Mouse (Mus musculus) megakaryocyte, adult 5-6 weeks (primary cell): Measurements from ENCODE around the gene Amacr. TPM values are rescaled to one million over a fixed set of nuclear protein-coding genes. Genes with fewer than 3 reads are reported as not detected.
"Not testable (repeated sequence)": the region's sequence is repeated elsewhere in the genome, so short reads cannot be mapped to it uniquely, and the experiment has no call there.

Source experiments
- ATAC-seq: 2 replicates; pipeline ENCODE4 v1.8.0; 2016; ENCODE audit warnings: mild to moderate bottlenecking, inconsistent platforms; ENCODE audit not compliant: poor library complexity, severe bottlenecking
- total RNA-seq, 2 experiments: library from RNA; stranded (forward) in 1 of 2; stranded (reverse) in 1 of 2; fragments of 153-499, 151-499 nt in 1 of 2; fragments of 221-1000, 200-1000 nt in 1 of 2; gene quantifications; 2 replicates each; pipeline versions ENCODE4 v1.2.3 to v1.2.4; 2015 to 2017

The Amacr gene
- total RNA-seq, 2 experiments from 2014 or later: 0.98 to 2.2 TPM

DNA sequence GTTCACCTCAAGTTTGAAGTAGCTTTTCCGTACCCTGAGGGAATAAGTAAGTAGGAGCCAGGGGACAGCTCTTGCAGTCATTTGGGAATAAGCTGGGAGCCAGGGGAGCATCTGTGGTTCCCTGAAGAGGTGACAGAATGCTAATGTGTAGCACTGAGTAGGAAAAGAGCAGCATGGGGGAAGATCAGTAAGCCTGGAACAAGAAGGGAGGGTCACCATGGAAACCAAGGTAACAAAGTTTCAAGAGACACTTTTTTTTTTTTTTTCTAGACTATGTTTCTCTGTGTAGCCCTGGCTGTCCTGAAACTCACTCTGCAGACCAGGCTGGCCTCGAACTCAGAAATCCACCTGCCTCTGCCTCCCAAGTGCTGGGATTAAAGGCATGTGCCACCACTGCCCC lies 4.9 kb downstream of the Amacr start:
- ATAC-seq: not testable (repeated sequence)

DNA sequence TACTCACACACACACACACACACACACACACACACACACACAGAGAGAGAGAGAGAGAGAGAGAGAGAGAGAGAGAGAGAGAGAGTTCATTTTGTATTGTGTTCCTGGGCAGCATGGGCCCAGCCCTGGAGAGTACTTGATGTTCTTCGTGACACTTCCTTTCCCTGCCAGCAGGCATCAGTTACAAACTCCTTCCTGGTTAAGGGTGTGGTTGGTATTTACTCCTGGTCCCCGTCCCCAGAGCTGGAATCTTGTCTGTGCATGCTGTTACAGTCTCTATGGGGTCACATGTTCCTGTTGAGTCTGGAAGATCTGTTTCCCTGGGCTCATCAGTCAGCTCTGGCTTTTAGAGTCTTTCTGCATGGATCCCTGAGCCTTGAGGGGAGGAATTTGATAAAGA lies 8.9 kb downstream of the Amacr start:
- no peak for ATAC-seq

- ATAC-seq: no peak
Observed at GRCm38 (mm10) chr15:10991566-10991965, 10.0 kb downstream of the Amacr start.

GRCm38 (mm10) chr15:10999832-11000231 lies 18.3 kb downstream of the Amacr start:
- ATAC-seq: no peak

- ATAC-seq: no peak
Observed at GRCm38 (mm10) chr15:11000421-11000820, 18.9 kb downstream of the Amacr start, which contains the start of gene Slc45a2. TSS of gene Slc45a2 (plus strand) at chr15:11000721.

GRCm38 (mm10) chr15:11003791-11004190 lies 22.2 kb downstream of the Amacr start:
- no peak for ATAC-seq

DNA sequence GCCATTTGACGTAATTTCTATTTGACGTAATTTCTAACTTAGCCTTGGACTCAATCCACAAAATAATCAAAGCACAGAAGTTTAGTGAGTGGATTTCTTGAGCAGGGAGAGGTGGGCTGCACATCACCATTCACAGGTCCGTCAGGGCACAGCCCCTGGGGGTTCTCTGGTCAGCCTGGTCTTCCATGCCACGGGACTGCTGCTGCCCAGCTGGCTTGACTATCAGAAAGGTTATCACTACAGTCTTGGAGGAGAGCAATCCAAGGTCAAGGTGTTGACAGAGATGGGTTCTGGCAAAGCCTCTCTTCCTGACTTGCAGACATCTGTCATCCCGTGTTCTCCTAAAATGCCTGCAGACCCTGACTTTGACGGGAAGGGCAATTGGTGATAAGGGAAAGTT lies 23.1 kb downstream of the Amacr start:
- no peak for ATAC-seq

DNA sequence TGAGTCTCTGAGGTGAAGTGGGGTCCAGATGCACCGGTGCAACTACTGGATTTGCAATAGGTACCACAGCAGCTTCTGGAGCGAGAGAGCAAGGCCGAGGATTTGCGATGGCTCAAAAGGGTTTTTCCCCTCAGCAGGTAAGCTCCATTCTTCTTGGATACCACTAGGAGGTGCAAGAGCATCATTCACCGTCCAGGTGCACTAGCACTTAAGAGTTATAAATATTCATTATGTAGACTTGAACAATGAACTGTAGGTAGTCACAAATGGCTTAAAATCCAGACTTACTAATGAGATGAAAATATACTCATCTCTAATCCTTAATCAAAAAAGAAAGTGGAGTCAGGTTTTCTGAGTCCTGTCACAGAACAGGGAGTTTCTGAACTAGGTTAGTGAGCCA lies 27.2 kb downstream of the Amacr start:
- ATAC-seq: no peak

DNA sequence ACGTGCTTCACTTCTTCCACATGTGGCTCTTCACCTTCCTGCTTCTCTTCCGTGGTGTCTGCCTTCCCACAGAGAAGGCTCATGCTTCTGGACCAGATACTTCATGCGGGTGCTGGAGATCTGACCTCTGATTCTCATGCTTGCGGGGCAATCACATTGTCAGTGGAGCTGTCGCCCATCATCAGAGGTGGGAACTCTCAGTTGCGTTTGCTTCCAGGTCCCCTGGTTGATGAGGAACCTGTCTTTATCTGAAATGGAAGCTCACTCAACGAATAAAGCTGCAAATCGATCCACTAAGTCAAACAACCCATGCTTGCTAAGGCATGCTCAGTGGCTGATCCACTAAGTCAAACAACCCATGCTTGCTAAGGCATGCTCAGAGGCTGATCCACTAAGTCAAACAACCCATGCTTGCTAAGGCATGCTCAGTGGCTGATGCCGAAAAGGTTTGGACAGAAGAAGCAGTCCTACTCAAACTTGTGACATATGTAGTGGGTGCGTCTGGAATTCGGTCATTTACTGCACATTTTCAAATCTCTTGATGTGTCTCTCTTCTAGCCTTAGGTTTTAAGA lies 29.5 kb downstream of the Amacr start:
- no peak for ATAC-seq

- no peak for ATAC-seq
Observed at GRCm38 (mm10) chr15:11014931-11015330, 33.4 kb downstream of the Amacr start.

DNA sequence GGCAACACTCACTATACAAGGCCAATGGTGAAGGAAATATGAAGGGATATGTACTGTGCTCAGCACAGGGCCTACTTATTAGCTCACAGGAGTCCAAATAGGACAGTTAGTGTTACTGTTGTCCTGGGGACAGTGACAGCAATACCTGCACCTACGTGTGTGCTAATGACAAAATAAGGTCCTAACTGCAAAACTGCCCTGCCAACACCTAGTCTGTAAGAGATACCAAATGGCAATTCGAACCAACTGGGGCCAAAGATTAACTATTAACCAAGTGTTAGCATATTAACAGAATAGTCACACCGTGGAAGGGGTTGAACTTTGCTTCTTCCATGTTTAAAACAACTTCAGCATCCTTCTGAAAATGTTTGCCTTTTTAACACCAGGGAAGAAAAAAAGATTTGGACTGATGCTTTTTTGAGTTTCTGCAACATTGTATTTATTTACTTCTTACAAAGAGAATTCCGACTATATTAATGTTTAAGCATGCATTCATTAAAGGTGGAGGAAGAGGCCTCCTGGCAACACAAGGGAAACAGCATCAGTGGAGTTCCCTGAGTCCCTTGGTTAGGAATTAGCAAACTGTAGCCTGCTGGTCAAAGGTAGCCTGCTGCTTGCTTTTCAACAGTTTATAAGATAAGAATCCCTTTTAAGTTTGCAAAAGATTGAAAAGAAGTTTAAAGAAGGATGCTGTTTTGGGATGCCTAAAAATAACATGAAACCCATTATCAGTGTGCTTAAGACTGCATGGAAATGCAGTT lies 45.4 kb downstream of the Amacr start:
- no peak for ATAC-seq

DNA sequence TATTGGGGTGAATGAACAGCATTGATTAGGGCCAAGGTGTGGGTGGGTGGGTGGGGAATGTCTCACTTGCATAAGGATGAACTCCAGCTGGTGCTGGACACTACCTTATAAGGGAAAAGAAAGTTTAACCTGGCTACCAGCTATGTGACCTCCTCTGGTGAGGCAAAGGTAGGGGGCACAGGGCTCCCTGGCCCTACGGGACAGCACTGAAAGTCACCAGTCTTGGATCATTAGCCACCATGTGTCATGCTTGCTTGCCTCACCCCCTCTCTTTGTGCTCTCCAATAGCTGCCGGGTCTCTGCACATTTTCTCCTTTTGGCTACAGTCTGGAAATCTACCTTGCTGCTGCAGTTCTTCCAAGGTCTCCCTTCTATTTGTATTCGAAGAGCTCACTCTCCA lies 48.6 kb downstream of the Amacr start:
- no peak for ATAC-seq

GRCm38 (mm10) chr15:11035947-11036474 lies 54.5 kb downstream of the Amacr start:
- ATAC-seq: no peak

DNA sequence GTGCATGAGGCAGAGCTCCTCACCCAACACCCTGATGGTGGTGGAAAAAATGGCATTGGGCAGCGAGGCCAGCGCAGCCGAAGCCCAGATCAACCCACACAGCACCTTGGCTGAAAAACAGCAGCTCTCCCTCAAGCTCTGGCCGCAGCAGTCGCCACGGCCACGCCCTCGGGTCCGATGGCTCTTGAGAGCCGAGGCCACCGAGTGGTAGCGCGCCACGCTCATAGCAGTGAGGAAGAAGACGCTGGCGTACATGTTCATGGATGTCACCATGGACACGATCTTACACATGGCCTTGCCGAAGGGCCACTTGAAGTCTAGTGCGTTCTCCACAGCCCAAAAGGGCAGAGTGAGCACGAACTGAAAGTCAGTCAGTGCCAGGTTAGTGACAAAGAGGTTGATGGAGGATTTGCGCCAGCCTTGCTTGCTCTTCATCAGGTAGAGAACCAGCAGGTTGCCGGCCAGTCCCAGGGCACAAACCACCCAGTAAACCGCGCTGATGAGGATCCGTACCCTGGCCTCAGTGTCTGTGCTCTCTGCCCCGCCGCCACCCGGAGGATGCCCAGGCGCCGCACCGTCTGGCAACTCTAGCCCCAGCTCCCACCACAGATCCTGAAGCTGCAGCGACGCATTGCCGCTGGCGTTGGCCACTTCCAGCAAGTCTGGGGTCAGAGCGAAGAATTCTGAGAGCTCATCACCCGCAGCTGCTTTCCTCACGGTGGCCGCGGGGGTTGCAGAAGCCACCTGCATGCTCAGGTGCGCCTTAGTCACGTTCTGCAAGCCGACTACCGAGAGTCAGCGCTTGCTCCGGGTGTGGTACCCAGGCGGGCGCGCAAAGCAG lies 55.2 kb downstream of the Amacr start:
- ATAC-seq: no peak

- no peak for ATAC-seq
Observed at GRCm38 (mm10) chr15:11037376-11037695, 55.8 kb downstream of the Amacr start.

DNA sequence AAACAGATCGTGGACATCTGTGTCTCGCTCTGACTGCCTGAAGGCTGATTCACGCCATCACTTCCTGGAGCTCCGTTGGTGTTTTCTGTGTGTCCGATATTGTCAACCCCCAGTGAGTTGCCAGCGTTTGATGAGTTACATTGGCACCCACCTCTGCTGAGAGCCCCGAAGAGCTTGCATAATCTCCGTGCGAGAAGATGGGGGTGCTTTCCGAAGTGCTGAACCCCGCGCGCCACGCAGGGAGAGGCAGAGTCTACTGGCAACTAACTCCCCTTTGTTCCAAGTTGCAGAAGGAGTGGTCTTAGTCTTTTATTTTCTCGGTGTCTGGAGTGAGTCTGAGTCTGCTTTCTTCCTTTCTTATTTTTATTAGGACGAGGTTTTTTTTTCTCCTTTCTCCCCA lies 56.2 kb downstream of the Amacr start, which contains the start of gene Rxfp3:
Gene Rxfp3 (minus strand): TSS at position 281 of the 400 bp plus-strand sequence.
- ATAC-seq: no peak

DNA sequence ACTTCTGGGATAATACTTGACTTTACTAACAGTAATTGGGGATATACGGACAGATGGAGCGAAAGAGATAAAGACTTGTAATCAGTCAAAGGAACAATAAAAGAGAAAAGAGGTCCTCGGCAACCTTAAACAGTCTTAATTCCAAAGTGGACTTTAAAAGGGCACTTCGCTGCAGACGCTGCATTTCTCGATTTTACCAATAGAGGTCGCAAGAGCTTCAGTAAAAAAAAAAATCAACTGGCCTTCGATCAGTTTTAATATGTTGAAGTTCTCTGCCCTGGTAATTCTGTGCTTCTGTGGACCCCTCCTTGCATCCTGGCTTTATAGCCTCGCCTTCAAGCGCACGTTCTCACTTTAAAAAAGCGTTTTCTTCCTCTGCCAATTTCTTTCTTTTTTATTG lies 56.9 kb downstream of the Amacr start:
- ATAC-seq: no peak

GRCm38 (mm10) chr15:11040067-11040466 lies 58.5 kb downstream of the Amacr start:
- no peak for ATAC-seq

GRCm38 (mm10) chr15:11041229-11041628 lies 59.7 kb downstream of the Amacr start:
- no peak for ATAC-seq

DNA sequence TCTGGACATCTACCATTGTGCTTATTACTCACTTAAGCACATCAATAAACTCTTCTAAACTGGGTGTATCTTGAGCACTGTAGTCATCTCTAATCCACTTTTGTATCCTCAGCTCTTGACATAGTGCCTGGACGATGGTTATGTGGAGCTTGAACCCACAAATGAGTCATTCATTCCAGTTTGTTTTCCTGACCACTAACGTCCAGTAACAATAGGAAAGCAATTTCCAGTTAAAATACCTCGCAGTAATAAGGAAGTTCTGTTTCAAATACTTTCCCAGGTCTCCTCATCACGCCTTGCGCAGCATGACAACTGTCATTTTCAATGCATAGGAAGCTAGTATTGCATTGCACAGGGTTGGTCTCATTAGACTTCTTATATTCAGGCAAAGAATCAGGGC lies 61.3 kb downstream of the Amacr start:
- ATAC-seq: no peak
